Mouse (Mus musculus) left cerebral cortex, adult 18-20 months (tissue): ENCODE data around the gene Tmem108. TPM values are rescaled to one million over a fixed set of nuclear protein-coding genes. Genes with fewer than 3 reads are reported as not detected.
A peak's percentile ranks its signal among the peaks of the same experiment; 100 is the strongest.

ENCODE experiments used
- DNase-seq, 2 experiments: peaks; one replicate each; pipeline ENCODE4 v3.0.0; 2021 to 2022; ENCODE audit warnings: low spot score in 2 of 2, mixed read lengths in 1 of 2
- total RNA-seq, 2 experiments: library from RNA; stranded (reverse); gene quantifications; 2 replicates each; pipeline ENCODE4 v1.2.3; 2021

Gene Tmem108
- total RNA-seq, 2 experiments from 2014 or later, result 23.7 to 25.9 TPM

DNA sequence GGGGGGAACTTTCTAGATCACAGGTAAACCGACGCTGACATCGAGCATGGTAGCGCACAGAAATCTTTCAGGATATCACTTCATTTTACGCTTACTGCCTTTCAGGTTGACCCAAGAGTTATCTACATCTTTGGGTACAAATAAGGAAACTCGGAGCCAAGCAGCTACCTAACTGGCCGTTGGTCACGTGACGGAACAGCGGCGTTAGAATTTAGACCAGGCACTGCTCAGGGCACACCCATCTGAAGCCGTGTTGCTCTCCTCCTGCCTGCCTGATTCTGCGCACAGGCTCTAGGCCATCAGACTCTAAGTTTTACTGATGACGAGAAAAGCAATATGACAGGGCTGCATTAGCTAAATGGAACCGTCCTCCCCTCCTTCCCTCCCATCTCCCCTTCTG lies 204.6 kb downstream of the Tmem108 start:
- no peak for DNase-seq

DNA sequence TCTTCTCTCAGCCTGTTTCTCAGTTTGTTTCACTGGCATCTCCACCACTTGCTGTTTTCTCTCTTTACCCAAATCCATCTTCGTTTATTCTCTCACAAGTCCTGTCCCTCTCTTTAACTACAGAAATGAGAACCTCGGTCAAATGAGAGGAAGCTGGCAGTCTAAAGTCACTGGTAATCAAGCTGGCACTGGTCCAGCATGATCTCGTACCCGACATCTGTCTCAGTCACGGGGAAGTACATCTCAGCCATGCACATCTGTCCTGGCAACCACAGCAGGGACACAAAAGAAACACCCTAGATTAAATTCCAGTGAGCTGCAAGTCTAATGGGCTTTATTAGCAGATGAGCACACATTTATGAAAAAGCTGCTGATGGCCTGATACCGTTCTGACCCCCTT lies 206.3 kb downstream of the Tmem108 start:
- DNase-seq, result no peak

DNA sequence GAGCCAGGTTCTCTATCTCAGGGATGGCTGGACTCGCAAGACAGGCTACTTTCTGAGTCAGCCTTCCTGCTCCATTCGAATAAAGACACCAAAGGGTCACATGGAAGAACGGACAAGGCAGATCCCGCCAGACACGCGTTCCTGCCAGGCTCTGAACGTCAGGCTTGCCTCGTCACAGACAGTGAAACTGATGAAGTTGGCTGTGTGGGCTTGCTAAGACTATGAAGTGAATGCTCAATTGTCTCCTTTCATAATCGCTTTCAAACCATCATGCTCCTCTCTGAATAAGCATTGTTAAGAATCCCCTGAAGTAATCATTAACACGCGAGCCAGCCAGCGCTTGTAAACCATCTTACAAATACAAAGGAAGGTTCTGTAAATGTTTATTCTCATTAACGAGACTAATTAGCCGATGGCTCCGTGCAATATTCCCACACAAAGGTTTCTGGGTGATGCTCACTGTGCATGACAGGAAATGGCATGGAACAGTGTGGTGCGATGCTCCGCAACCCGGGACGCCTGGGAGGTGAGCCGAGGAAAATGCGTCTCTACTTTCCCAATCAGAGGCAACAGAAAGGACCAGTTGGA lies 210.9 kb downstream of the Tmem108 start:
- no peak for DNase-seq

DNA sequence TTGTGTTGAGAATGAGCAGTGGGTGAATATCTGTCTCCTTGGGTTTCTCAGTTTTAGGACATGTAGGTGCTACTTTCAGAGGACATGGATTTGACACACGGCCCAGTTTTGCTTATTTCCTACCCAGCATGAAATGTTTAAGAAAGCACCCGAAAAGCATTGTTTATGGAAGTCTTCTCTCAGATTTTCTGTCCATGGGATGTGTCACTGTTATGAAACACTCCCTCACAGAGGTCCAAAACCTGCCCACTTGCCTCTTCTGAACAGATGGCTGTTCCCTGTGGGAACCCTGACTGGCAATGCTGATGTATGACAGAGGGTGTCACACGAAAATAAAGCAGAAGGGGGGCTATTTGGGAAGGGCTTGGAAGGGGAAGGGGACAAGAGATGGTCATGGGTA lies 212.5 kb downstream of the Tmem108 start:
- peak; percentile 46 to 74 for DNase-seq

DNA sequence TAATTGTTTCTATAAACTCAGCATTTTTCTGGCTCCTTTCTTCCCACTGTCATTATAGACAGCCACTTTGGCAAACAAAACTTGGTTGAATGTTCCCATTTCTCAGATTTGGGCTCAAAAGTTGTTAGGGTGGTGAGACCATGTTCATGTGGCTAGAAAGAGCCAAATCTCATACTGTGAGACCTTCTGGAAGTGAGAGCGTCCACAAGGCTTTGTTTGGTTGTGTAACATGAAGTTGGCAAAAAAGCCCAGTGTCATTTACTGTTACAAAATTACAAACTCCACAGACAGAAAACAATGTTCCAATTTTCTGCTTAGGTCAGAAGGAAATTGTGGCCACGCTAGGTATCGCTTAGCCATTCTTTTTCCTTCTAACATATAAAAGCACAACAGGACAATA lies 213.0 kb downstream of the Tmem108 start:
- no peak for DNase-seq

DNA sequence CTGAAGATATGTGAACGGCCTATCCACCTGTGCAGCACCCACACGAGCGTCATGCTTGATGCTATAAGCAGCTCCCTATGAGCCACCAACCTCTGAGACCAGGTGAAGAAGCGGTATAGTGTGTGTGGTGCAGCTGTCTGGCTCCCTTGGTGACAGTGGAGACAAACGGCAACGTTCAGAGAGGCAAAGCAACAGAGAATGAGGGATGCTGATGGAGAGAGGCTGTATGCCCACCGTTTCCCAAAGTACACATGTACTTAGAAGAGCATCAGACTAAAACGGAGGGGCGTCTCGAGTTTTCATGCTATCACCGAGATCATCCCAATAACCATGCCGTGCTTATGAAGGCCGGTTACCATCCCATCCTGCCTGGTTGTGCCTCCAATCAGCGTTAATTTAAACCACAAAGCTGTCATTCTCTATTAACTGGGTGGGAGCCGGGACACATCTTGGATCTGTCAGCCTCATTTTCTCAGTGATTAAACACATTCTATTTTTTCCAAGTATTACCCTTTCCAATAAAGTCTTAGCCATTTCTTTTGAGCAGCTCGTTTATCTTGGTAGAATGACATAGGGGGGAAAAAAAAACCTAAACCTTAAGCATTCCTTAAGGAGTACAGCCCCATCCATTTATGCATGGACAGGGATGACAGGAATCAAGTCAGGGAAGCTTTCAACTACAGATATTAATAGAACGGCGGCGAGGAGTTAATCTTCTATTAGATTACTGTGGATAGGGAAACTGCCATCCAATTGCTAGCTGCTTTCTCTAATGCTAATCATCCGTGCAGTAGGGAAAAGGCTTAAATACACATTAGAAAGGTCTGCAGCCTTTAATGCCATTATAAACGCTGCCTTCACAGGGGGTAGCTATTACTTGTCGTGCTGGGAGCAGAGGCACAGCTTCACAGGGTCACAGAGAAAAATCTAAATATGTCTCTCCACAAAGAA lies 214.7 kb downstream of the Tmem108 start:
- DNase-seq, result no peak

DNA sequence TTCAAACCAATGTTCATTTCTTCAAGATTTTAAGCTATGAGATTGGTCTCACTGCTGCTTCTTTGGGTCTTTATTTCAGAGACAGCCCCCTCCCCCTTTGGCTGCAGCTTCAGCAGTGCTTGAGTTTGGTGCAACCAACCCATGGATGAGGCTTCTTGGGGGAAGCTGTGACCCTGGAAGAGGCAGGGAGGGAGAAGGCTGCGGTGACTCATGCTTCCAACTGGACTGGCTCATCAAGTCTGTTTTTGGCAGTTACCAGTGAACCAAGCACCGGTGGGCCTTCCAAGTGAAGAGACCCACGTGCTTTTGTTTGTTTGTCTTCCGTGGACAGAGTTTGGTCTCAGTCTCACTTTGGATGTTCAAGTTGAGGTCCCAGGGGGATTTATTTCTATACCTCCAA lies 215.9 kb downstream of the Tmem108 start:
- DNase-seq, result no peak

DNA sequence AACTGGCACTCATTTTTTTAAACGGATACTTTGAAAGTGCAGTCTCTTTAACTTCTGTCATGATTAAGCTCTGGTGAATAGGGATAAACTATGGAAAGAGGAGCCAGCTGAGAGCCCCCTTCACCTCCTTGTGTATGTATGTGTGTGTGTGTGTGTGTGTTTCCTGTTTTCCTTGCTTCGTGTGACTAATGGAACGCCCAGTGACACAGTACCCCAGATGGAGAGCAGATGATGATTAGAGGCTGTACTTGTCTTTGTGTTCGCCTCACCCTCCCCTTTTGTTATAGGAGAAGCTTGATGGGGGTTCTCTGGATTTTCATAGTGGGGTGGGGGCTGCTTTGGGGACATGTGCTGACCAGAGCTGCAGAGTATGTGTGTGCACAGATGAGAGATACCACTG lies 216.4 kb downstream of the Tmem108 start:
- DNase-seq, result no peak

DNA sequence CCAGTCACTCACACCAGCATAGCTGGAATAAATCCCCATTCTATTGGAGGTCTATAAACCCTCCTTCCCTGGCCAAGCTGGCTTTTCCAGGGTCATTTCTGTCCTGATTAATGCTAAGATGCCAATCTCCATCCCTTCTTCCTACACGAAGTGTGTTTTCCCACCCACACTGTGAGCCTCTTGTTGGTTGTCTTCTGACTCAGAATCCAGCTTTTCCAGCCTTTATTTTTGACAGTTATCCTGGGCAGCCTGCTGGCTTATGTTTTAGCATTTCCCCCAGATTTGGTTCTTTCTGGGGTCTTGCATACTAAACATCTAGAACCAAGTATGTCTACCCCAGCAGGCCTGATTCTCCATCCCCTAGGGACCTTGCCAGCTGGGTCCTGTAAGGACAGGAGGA lies 217.0 kb downstream of the Tmem108 start:
- no peak for DNase-seq

DNA sequence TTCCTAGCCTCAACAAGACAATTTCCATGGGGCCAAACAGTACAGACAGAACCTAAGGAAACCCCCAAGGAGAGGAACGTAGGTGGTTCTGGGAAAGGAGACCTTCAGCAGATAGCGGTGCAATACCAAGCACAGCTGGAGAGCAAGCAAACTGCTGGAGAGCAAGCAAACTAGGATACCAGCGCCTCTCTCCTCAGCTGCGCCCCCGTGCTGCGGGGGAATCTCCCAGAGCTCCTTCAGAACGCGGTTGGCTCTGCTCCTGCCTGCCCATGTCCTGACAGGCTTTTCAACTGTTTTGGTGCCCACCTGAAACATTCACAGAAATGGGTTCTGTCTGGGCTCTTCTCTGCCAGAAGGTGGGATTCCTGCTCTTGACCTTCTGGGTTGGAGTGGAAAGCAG lies 221.1 kb downstream of the Tmem108 start:
- no peak for DNase-seq

DNA sequence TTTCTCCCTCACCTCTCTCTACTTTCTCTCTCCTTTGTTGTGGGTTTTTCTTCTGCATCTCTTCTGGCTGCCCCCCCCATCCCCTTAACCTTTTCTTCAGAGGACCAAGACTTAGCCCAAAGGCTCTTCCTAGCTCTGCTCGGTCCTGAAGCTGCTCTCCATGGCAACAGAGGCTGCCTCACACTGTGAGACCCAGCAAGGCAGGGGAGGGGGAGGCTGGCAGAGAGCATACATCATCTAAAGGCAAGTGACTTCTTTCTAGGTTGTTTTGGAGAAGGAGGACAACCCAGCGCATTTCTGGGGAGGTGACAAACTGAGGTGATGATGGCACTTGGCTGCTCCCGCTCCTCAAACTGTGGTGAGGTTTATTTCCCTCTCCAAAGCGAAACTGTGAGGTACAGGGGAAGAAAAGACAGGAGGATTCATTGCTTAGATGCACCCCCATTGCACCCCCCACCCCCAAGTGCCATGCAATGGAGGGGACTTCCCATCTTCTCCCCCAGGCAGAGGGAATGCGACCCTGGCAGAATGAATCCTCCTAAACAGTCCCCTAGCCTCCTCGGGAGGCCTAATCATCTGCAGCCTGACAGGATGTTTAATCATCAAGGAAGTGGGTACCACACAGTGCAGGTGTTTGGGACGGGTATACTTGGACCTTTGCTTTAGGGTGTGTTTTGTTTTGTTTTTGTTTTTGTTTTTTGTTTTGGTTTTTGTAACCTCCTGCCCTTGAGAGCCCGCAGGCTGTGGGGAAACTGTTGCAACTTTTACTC lies 223.4 kb downstream of the Tmem108 start:
- DNase-seq, result no peak

DNA sequence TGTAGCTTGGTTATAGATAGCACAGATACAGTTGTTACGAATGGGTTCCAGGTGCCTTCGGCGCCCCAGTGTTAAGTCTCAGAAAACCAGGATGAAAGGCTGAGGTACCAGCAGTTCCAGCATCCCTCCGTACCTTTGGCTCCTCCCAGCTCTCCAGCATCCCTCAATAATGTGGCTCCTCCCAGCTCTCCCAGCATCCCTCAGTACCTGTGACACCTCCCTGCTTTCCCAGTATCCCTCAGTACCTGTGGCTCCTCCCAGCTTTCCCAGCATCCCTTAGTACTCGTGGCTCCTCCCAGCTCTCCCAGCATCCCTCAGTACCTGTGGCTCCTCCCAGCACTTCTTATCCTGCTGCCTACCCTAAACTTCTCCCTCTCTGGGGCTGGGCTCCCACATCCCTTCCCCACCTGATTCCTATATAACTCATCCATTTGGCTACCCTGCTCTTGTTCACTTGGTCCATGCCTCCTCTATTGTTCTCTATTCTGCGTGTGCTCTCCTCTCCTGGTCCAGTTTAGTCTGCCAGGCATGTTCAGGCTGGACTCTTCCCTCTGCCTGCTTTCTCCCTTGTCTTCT lies 225.5 kb downstream of the Tmem108 start:
- no peak for DNase-seq

DNA sequence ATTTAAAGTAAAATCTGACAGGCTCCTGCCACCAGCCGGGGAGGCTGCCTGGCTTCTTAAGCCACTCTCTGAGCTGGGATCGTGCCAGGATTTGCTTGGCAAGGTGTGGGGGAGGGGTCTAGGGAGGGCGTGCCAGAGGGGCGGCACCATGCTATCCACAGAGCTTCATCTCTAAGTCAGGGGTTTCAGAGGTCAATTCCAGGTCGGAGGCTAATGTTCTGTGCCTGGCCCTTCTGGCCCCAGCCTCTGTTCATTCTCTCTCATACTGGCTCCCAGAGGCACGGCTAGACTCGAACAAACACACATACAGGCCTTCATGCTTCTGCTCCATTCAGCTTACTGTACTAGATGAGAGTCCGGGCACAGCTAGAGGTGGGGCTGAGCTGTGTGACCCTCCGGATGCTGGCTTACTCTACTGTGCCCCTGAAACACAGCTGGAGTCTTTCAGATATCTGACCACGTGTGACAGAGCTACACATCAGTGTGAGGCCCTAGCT lies 236.5 kb downstream of the Tmem108 start:
- no peak for DNase-seq

DNA sequence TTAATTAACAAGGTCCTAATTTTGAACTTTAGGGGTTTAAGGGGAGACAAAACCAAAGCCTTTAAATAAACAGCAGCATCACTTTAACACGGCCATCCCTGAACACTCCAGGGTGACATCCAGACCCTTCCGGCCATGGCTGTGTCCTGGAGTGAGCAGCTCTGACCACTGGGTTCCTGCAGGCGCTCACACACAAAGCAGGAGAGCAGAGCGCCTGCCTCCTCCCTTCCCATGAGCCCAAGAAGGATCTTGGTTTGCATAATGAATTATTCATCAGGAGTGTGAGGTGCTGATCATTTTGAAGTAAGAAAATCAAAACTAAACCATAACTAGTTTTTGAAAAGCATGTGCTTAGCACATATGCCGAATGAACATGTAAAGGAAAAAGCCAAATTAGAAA lies 237.0 kb downstream of the Tmem108 start:
- DNase-seq, result no peak

DNA sequence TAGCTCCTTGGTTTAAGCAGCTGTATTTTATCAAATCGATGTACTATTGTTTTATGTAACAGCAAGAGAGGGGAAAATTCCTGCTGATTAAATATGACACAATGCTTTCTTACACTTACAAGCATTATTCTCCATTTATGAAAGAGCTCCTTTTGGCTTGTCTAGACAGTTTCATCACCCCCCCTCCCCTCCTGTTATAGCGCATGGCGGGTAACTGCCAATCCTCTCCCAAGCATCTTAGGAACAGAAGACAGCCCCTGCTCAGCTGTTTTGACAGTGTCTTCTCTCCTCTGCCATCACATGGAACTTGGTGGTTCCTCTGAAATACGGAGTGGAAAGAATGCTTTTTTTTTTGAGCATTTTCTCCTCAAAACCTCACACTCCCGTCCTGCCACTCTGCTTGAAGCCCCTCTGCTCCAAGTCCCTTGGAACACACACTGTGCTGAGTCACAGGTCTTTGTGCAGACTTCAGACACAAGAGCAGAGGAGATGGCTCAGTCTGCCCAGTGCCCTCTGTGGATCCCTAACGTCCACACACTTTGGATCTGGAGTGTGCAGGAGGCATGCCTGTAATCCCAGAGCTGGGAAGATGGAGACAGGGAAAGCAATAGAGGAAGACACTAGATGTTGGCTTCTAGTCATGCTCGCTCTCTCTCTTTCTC lies 237.8 kb downstream of the Tmem108 start:
- no peak for DNase-seq

DNA sequence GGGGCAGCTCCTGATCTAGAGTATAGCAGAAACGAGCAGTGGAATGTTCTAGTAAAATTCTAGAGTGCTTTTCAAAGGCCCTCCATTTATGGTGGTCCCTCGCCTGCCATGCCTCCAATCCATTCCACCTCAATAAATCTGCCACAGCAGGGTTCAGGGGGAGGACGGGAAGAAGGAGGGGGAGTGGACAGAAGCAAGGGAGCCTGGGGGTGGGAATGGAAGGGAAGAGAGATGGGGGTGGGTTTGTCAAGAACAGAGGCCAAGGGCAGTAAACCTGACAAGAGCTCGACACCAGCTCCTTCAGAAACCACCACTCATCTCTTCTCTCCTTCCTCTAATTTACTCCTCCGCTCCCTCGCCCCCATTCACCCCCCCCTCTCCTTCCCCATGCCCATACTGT lies 238.6 kb downstream of the Tmem108 start:
- no peak for DNase-seq

DNA sequence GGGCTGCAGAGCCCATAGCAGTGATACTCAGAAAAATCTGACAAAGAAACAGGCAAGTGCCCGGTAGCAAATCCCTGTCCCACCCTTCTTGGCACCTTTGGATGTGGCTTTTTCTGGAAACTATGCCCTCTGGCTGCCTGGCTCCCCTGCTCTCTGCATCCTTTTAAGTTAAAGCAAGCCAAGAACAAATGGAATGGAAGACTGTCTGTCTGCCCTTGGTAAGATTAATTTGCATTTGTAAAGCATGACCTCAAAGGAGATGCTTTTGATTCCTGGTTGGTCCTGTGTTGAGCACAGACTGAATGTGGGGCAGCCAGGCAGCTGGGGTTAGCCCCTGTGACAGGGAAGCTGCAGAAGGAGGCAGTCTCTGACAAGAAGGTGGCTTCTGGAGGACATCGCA lies 247.8 kb downstream of the Tmem108 start:
- no peak for DNase-seq

DNA sequence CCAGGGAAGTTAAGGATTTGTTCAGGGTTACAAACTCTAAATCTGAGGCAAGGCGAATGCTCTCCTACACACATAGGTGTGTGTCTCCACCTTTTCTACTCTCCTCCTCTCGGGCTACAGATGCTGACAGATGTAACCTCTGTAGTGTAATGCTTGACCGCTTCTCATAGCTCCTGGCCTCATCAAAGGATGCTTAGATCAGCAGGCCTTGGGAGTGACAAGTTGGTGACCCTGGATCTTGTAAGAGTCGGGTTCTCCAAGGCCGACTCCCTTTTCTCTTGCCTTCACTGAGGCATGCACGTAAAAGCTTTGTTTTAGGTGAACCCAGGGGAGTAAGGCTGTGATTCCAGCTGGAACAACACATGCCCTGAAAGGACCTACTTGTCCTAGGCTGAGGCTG lies 249.4 kb downstream of the Tmem108 start:
- DNase-seq, result no peak

DNA sequence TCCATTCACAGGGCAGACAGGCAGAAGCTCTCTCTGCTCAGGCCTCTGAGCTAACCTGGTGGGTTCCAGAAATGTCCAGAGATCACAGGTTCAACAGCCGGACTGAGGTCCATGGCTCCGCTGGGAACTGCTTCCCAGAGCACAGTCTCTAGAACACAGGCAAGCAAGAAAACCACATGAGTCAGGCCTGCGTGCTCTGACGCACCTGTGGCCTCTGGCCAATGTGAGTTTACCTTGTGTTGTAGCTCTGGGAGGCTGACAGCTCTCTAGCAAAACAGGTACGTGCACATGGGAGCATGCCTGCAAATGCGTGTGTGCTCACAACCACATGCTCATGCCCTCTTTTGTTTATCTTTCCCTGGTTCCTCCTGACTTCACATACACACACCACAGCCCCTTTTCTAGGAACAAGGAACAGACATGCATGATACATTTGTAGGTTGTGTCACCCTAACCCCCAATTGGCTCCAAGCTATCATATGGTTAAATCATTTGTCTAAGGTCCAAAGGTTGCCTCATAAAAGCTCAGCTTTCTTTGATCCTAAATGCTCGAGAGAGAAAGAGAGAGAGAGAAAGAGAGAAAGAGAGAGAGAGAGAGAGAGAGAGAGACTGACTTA lies 254.6 kb downstream of the Tmem108 start:
- no peak for DNase-seq

DNA sequence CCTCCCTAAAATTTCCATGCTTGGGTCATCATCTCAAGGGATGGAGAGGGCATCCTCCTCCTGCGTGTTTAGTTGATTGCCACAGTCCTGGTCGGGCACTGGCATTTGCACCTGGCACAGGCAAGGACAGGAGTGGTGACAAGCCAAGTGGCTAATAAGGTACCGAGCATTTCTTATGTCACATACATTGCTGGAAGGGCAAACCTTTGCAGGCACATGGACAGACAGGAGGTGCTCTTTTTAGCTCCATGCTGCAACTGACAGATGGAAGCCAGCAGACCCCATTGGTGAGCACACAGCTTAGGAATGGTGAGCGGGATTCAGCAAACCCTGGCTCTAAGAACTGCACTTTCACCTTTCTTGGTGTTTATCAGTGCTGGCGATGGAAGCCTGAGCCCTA lies 256.6 kb downstream of the Tmem108 start:
- no peak for DNase-seq

DNA sequence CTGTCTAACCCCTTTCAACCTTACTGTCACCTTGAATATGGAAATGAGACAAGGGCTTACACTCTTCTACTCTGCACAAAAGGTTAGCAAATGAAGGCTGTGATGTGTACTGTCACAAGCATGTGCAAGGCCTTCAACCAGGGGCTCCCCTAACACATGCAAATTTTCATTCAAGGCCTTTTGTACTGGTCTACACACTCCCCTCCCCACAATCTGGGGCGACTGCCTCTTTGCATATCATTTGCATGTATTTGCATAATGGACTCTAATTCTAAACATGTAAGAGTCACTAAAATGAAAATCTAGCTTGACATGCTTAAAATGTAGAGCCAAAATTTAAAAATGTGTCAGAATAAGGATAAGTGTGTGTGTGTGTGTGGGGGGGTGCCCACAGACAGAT lies 257.0 kb downstream of the Tmem108 start:
- DNase-seq, result no peak
